Mouse (Mus musculus) liver, postnatal 0 days (tissue): ENCODE measurements around the gene Uvrag.

Experiments
- CTCF ChIP-seq: sonication (generic); IDR thresholded peaks from 2 replicates; pipeline ENCODE4 v1.5.1; 2016; ENCODE audit warnings: antibody characterized with exemption, low read depth
- EP300 ChIP-seq: IDR thresholded peaks from 2 replicates; pipeline ENCODE4 v1.6.1; 2016; ENCODE audit warnings: antibody characterized with exemption, low read depth, mild to moderate bottlenecking

DNA sequence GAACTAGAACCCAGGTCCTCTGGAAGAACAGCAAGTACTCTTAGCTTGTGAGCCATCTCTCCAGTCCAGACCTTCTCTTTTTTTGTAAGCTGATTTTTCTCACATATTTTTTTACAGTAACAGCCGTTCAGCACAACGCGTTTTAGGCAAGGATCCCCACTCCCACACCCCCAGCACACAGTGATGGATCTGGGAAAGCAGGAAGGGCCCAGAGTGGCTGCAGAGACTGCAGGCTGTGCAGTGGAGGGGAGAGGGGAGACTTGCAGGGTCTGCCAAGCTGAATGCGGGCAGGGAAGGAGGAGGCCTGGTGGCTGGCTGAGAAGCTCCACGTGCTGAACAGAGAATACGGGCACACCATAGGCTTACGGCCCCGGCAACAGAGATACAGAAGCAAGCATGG, 243.6 kb downstream of the Uvrag start:
- TF ChIP-seq EP300 = no peak
- no peak for TF ChIP-seq CTCF
